Mouse (Mus musculus) midbrain, embryonic 10.5 days (tissue): ENCODE data around the gene Lyrm4. TPM values are rescaled to one million over a fixed set of nuclear protein-coding genes. Genes with fewer than 3 reads are reported as not detected.
A peak's percentile ranks its signal among the peaks of the same experiment; 100 is the strongest.

Experiments used
- DNase-seq: peaks from one replicate; pipeline ENCODE4 v3.0.0-alpha.2; 2017; ENCODE audit warnings: low spot score
- H3K27ac ChIP-seq: fragments of 300-500 bp; sonication (generic); replicated peaks from 2 replicates; pipeline ENCODE4 v1.5.1; 2016; ENCODE audit warnings: mild to moderate bottlenecking
- H3K27me3 ChIP-seq: fragments of 300-500 bp; sonication (generic); 2 replicates; pipeline ENCODE4 v1.6.1; 2016; ENCODE audit warnings: low read depth, mild to moderate bottlenecking; ENCODE audit not compliant: poor library complexity, severe bottlenecking
- H3K36me3 ChIP-seq: fragments of 300-500 bp; sonication (generic); 2 replicates; pipeline ENCODE4 v1.6.1; 2016; ENCODE audit warnings: mild to moderate bottlenecking, moderate library complexity
- H3K4me1 ChIP-seq: fragments of 300-500 bp; sonication (generic); 2 replicates; pipeline ENCODE4 v1.6.1; 2016
- H3K4me3 ChIP-seq: fragments of 300-500 bp; sonication (generic); 2 replicates; pipeline ENCODE4 v1.5.1; 2016; ENCODE audit warnings: mild to moderate bottlenecking, moderate library complexity
- H3K9me3 ChIP-seq: fragments of 300-500 bp; sonication (generic); replicated peaks from 2 replicates; pipeline ENCODE4 v1.6.1; 2016; ENCODE audit warnings: mild to moderate bottlenecking
- whole genome bisulfite sequencing: fragments of 180-500 bp; shearing (Covaris S2); methylation state at CpG from one replicate; pipeline ENCODE4 v1.1.7; 2016; 5-methylcytosine and 5-hydroxymethylcytosine counted together
- polyA plus RNA-seq: library from polyadenylated mRNA; unstranded; fragments of >200 nt; fragmentation: Nextera tagmentation; extraction: Ambion mirVana; gene quantifications from 2 replicates; pipeline ENCODE4 v1.2.1, GENCODE M21; 2016

The Lyrm4 gene
- polyA plus RNA-seq: 23.9 TPM in 2 replicates

DNA sequence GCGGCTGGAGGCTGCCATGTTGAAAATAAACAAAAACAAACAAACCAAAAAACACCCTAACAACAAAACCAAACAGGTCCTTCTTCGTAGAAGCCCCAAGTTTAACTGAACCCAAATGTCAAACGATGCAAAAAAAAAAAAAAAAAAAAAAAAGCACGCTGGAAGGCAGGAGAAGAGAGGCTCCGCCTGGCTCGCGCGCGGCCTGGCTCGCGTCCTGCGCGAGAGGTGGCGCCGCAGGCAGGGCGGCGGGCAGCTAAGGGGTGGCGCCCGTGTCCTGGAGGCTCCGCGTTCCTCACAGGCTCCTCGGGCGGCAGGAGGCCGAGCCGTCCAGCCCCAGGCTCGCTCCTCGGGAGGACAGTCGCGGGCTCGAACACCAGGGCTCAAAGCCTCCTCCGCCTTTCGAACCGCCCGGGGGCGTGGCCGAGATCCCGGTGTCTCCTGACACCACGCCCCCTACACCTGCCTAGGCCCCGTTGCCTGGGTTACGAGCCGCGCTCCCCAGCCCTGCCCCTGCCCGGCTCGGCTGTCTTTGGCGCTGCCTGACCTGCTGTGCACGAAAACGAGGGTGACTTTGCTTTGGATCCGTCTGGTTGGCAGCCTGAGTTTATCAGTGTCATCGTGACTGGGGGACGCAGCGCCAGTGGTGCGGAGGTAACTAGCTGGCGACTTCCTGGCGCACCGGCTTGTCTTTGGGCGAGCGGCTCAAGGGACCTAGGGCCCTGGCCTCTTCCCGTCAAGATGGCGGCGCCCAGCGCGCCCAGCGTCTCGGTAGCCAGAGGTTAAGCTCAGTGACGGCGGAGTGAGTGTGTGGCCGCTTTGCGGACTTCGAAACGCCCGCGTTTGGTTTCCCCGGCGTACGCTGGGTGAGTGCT is at the start of gene Lyrm4, which contains the start of gene Fars2:
Gene Lyrm4, minus strand, starts transcription at position 384 of the 872 bp plus-strand sequence.
Gene Fars2, plus strand, starts transcription at position 270 of the 872 bp plus-strand sequence.
- Histone ChIP-seq H3K4me1 (peaks cover 28% of the 10 kb centered on the region), H3K9me3 (no peaks in the 10 kb centered on the region), H3K36me3 (no peaks in the 10 kb centered on the region), H3K27me3 (no peaks in the 10 kb centered on the region), H3K4me3 (peak within 1 kb of the TSS; percentile 75), H3K27ac (peak within 1 kb of the TSS; percentile 99)
- DNase-seq: peak; percentile 98
- under 1% methylated on average over 74 of the region's 75 CpGs for WGBS

GRCm38 (mm10) chr13:36163898-36164297 is 46.6 kb upstream of the Lyrm4 start:
- Histone ChIP-seq H3K4me3 (no peak overlapping the region), H3K9me3 (no peaks in the 10 kb centered on the region)
- WGBS: 86% methylated on average over 1 of the region's 1 CpGs

DNA sequence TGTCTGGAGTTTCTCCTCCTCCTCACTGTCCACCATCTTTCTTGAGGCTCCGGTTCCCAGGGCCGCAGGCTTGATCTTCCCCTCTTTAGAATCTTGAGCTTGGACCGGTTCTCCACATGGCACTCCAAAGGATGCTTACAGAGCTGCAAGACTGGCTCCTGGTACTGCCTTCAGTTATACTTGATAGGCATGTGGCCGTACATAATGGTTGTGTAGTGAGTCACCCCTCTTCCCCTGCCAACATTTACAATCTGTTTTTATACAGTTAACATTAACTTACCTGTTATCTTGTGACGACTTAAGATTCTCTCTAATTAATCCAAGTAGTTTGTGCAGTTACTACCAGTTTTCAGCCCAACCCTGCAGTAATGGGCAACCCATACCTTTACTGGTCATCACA is 46.1 kb upstream of the Lyrm4 start:
- Histone ChIP-seq H3K27me3 (no peaks in the 10 kb centered on the region), H3K4me3 (no peak overlapping the region), H3K4me1 (no peaks in the 10 kb centered on the region), H3K9me3 (no peaks in the 10 kb centered on the region), H3K27ac (no peak overlapping the region), H3K36me3 (no peaks in the 10 kb centered on the region)
- WGBS: 91% methylated on average over 5 of the region's 5 CpGs
- DNase-seq: no peak

More at GRCm38 (mm10) chr13:36163898-36164297, 46.6 kb upstream of the Lyrm4 start:
- no peak for DNase-seq
- no peaks in the 10 kb centered on the region for H3K36me3 ChIP-seq
- H3K4me1 ChIP-seq: no peaks in the 10 kb centered on the region
- no peaks in the 10 kb centered on the region for H3K27me3 ChIP-seq
- H3K27ac ChIP-seq: no peak overlapping the region

DNA sequence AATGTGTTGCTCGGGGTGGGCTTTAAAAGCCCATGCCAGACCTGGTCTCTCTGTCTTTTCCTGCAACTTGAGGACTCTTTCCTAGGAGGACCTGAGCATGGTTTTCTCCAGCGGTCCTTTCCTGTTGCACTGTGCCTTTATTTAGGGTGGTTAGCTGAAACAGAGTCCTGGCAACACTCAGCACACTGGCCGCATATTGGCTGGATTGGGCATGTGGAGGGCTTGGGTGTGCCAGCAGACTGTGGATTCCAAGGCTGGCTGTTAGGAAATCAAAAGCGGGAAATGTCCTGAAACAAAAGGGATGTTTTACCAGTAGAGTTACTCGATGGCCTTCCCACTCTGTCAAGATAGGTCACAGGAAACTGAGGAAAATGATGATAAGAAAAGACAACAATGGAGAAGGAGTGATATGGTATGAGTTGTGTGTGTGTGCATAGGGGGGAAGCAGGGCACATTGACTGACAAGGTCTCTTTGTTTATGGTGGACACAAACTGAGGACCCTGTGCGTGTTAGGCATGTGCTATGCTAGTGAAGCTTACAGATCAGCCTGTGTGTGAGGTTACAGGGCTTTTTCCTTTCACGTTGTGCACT is 39.1 kb upstream of the Lyrm4 start:
- WGBS: 94% methylated on average over 7 of the region's 7 CpGs
- no peak for DNase-seq
- Histone ChIP-seq H3K27ac (no peak overlapping the region), H3K4me1 (no peaks in the 10 kb centered on the region), H3K27me3 (no peaks in the 10 kb centered on the region), H3K4me3 (no peak overlapping the region), H3K36me3 (no peaks in the 10 kb centered on the region), H3K9me3 (peaks cover 3% of the 10 kb centered on the region; the same call in 1 of the 2 replicates)

DNA sequence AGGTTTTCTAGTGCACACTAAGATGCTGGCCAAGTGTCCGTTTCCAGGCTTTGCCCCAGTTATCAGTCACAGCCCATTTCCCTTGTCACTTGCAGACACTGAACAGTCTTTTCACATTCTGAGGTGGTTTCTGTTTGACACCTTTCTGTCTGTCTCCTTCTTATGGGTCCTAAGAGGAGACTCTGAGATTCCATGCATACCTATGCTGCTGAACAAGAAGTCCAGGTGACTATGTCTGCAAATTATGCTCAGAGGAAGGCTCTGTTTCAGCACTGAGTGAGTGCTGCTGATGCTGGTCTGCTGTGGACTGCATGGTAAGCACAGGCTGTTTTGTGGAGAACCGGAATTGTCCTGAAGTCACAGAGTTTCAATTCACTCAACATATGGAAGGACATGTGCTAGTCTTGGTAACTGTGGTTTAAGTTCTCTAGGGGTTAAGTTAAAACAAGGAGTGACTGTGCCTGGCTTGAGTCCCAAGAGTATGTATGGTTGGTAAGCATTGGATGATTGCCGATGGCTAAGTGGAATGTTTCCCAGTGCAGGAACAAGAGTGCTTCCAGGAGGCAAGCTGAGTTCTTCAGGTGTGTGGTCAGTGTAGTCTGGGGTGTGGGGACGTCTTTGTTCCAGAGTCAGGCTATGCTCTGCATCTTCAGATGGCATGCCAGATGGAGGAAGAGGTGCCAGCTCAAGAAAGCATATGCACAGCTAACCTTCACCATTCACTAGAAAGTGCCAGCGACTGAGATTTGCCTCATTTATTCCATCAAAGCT is 35.6 kb upstream of the Lyrm4 start:
- WGBS: 86% methylated on average over 5 of the region's 5 CpGs
- Histone ChIP-seq H3K27ac (no peak overlapping the region), H3K4me3 (no peak overlapping the region), H3K4me1 (peaks cover 23% of the 10 kb centered on the region), H3K9me3 (peaks cover 3% of the 10 kb centered on the region; the same call in 1 of the 2 replicates), H3K27me3 (no peaks in the 10 kb centered on the region), H3K36me3 (no peaks in the 10 kb centered on the region)
- no peak for DNase-seq

DNA sequence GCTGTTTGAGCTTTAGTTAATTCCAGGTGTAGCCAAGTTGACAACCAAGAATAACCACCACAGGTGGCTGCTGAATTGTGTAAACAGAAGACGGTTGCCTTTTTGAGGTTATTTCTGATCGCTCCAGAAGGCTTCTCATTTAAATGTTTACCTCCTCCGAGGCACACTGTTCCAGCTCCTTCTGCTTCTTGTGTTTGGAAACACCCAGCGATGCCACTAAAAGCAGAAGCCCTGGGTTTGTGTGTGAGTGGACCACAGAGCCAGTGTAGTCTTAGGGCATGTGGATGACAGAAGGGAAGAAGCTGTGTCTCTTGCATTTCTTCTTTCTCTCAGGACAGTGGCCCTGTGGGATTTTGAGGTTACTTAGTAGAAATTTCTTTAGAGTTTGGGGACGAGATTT is 32.9 kb upstream of the Lyrm4 start:
- Histone ChIP-seq H3K4me3 (no peak overlapping the region), H3K27me3 (no peaks in the 10 kb centered on the region), H3K4me1 (peaks cover 46% of the 10 kb centered on the region), H3K36me3 (no peaks in the 10 kb centered on the region), H3K27ac (no peak overlapping the region), H3K9me3 (no peaks in the 10 kb centered on the region)
- DNase-seq: no peak
- 49% methylated on average over 5 of the region's 5 CpGs for WGBS

DNA sequence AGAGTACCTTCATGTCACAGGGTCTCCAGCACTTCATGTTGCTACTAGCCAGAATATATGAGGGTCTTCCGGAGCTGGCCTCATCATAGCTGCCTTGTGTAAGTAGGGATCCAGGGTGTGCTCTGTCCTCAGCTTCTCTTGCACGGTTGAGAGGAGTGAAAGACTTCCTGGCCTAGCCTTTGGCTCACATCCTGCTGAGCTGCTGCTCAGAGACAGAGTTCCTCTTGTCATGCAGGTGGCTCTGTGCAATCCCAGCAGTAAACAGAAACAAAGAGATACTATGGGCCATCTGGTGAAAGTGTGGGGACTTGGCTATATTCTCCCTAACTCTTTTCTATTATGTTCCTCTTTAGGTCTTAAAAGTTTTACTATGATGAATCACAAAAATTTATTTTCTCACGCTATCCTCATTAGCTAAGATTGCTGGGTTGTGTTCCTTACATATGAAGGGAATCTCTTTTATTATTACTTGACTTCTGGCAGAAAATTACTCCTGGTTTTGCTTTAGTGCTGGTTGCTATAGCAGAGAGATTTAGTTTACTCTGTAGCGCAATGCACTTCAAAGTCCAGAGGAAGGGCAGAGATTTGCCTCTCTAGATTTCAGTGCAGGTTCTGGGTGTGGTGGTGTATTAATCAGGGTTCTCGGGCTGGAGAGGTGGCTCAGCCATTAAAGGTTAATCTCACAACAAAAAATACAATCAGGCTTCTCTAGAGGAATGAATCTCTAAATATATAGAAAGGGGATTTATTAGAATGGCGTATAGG is 32.0 kb upstream of the Lyrm4 start:
- no peaks in the 10 kb centered on the region for H3K36me3 ChIP-seq
- 42% methylated on average over 6 of the region's 6 CpGs for WGBS
- no peaks in the 10 kb centered on the region for H3K9me3 ChIP-seq
- H3K27me3 ChIP-seq: no peaks in the 10 kb centered on the region
- peaks cover 52% of the 10 kb centered on the region for H3K4me1 ChIP-seq
- no peak for DNase-seq
- H3K27ac ChIP-seq: no peak overlapping the region
- no peak overlapping the region for H3K4me3 ChIP-seq

DNA sequence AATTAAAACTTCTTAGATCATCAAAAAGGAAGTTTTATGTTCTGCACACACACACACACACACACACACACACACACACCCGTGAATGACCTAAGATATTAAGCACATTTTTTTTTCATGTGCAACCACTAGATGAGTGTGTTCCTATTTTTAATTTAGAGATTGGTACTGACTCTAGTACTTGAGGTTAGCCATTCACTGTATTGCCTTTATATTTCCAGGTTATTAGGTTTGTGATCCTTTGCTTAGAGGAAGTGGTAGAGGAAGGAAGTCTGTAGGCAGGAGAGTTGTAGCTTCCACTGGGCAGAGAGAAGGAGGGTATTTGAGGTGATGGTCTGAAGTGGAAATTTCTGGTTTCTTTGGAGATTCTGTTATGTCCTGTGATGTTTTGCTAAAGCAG is 28.3 kb upstream of the Lyrm4 start:
- H3K27me3 ChIP-seq: no peaks in the 10 kb centered on the region
- no peaks in the 10 kb centered on the region for H3K9me3 ChIP-seq
- DNase-seq: no peak
- H3K36me3 ChIP-seq: no peaks in the 10 kb centered on the region
- H3K4me3 ChIP-seq: no peak overlapping the region
- 88% methylated on average over 1 of the region's 1 CpGs for WGBS
- H3K27ac ChIP-seq: no peak overlapping the region
- peaks cover 70% of the 10 kb centered on the region for H3K4me1 ChIP-seq

DNA sequence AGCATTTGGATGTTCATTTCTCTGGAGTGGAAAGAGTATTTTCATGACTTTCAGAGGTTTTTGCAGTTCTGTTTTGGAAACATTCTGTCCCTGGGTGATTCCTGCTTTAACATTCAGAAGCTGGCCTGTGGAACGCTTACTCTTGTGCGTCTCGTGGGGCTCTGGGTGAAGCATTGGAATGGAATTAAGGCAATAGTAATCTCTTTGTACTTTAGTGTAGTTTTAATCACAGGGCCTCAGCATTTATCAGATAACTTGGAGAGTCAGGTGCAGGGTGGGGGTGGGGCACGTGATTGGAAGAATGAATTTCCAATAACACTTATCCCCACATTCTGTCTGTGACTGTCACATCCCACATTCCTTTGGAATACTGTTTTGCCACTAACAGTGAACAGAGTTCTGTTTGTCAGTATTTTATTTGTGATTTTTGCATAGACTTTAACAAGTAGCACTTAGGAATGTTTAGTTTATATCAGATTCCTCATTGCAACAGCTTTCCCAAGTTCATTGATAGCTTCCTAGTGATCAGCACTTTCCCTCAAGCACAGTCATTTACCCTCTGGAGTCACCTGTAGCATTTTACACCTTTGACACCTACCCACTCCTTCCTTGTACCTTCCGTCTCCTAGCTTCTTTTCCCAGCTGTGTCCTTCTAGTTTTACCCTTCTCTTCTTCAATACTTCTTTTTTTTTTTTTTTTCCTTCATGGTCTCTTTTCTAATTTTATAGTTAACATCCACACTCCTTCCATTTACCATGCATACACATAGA is 23.1 kb upstream of the Lyrm4 start:
- no peaks in the 10 kb centered on the region for H3K27me3 ChIP-seq
- 75% methylated on average over 5 of the region's 5 CpGs for WGBS
- H3K27ac ChIP-seq: no peak overlapping the region
- H3K9me3 ChIP-seq: no peaks in the 10 kb centered on the region
- H3K4me3 ChIP-seq: no peak overlapping the region
- DNase-seq: no peak
- H3K4me1 ChIP-seq: peaks cover 29% of the 10 kb centered on the region
- no peaks in the 10 kb centered on the region for H3K36me3 ChIP-seq

GRCm38 (mm10) chr13:36139703-36140102 is 22.4 kb upstream of the Lyrm4 start:
- WGBS: 82% methylated on average over 5 of the region's 5 CpGs
- H3K27ac ChIP-seq: no peak overlapping the region
- DNase-seq: no peak

DNA sequence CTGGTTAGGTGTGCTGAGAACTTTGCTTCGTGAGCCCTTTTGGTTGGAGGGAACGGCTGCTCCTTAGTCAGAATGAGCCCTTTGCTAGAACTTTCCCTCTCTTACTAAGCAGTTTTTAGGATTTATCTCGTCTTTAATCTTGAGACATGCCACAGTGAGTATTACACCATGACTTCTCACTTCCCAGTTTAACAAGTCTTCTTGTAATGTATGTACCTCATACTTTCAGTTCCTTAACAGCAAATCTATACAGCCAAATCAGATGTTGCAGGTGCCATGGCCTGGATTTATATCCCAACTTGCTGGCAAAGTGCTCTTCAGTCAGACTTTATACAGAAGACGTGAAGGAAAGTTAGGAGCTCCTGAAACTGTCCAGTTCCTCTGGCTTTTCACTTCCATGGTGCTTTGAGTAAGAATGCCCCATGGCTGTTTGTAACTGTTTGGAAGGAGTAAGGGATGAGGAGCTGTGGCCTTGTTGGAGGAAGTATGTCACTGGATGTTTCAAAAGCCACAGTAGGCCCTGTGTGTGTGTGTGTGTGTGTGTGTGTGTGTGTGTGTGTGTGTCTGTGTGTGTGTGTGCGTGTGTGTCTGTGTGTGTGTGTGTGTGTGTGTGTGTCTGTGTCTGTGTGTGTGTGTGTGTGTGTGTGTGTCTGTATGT is 14.8 kb upstream of the Lyrm4 start:
- Histone ChIP-seq H3K27ac (no peak overlapping the region), H3K36me3 (peaks cover 4% of the 10 kb centered on the region; the same call in 1 of the 2 replicates), H3K4me1 (no peaks in the 10 kb centered on the region), H3K27me3 (no peaks in the 10 kb centered on the region), H3K9me3 (no peaks in the 10 kb centered on the region), H3K4me3 (no peak overlapping the region)
- no peak for DNase-seq
- WGBS: 86% methylated on average over 5 of the region's 5 CpGs

More at GRCm38 (mm10) chr13:36139703-36140102, 22.4 kb upstream of the Lyrm4 start:
- Histone ChIP-seq H3K4me3 (no peak overlapping the region), H3K4me1 (peaks cover 22% of the 10 kb centered on the region), H3K27me3 (no peaks in the 10 kb centered on the region), H3K36me3 (no peaks in the 10 kb centered on the region), H3K9me3 (no peaks in the 10 kb centered on the region)
